Mouse (Mus musculus) erythroid progenitor cell, adult 5-6 weeks (primary cell): Measurements from ENCODE around the gene Prkar2a. TPM values are rescaled to one million over a fixed set of nuclear protein-coding genes. Genes with fewer than 3 reads are reported as not detected.

Experiments
- ATAC-seq: replicated peaks from 2 replicates; pipeline ENCODE4 v1.8.0; 2016; ENCODE audit warnings: moderate number of reproducible peaks, mild to moderate bottlenecking, moderate TSS enrichment, inconsistent platforms; ENCODE audit not compliant: poor library complexity, low FRiP score, severe bottlenecking
- total RNA-seq, 2 experiments: library from RNA; stranded (forward) in 1 of 2; stranded (reverse) in 1 of 2; fragments of 150-400 nt in 1 of 2; fragments of 186-747, 209-891 nt in 1 of 2; gene quantifications; 2 replicates each; pipeline versions ENCODE4 v1.2.3 to v1.2.4; 2015 to 2017; ENCODE audit warnings: low replicate concordance in 2 of 2

Gene Prkar2a
- total RNA-seq, 2 experiments from 2014 or later = 1.4 to 10.9 TPM

DNA sequence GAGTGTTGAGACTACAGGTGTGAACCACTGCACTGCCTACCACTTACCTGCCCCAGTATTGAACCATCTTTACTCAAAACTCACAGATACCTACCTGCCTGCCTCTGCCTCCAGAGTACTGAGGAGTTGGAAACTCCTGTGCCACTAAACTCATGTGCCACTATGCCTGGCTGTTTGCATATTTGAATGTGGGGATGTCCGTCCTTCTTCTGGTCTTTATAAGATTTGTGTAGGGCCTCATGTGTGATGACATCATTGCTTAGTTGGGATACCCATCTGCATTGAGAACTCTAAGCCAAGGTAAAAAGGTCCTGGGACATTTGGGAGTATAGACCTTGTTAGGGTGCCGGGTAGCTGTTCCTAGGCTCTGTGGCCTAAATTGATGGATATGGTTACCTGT is 98.0 kb downstream of the Prkar2a start:
- no peak for ATAC-seq

DNA sequence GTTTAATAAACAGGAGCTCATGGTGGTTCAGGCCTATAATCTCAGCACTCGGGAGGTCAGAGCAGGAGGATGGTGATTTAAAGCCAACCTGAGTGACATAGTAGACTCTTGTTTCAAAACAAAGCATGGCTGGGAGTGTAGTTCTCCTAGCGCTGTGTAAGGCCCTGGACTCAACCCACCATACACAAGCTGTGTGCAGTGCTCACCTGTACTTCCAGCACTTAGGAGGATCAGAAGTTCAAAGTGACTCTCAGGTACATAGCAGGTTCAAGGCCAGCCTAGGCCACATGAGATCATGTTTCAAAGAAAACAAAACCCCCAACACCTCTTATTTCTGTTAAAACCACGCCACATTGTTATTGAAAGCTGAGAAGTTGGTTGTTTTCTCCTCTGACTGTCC is 99.6 kb downstream of the Prkar2a start:
- no peak for ATAC-seq

DNA sequence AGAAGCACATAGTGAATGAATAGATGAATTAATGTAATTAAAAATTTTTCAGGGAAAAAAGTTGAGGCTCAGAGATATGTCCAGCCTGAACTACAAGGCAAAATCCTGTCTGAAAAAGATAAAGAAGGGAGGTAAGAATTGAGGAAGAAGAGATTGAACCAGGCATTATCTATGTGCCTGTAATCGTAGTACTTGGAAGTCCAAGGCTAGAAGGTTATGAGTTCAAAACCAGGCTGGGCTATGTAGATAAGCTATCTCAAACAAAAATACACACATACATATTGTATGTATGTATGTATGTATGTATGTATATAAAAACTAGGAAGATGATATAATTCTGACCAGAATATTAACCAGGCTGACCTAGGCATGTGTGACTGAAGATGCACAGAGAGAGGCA is 103.2 kb downstream of the Prkar2a start:
- ATAC-seq = no peak; the same call in 1 of the 2 replicates

DNA sequence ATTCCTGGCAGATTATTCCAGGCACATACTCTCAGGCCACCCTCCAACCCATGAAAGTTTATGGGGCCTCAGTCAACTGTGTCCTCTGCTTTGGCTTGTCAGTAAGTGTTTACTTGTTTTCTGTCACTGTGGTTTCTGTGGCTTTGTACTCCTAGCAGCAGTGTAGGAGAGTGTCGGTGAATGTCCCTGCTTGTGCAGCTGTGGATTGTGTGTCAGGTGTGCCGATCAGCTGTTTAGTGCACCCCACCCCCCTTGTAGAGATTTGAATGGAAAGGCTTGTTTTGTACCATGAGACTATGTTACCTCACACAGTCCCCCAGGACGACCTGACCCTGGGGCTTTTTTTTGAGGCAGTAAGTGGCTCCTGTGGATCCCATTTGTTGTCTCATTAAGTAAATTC is 103.6 kb downstream of the Prkar2a start:
- no peak for ATAC-seq

DNA sequence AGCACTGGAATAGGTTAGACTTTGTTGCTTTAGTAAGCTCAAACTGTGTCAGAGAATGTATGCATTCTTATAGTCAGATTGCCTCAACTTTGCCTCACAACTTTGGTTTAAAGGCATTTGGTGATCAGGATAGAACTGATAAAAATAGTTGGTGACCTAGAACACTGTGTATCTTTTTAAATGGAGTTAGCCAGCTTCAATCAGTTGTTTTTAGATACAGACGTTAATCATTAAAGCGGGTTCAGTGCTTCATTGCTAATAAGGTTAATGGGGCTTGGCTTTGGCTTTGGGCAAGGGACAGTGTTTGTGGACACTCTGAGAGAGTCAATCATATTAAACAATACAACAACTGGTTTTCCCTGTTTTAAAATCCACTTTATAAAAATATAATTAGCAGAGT is 106.2 kb downstream of the Prkar2a start:
- no peak for ATAC-seq

DNA sequence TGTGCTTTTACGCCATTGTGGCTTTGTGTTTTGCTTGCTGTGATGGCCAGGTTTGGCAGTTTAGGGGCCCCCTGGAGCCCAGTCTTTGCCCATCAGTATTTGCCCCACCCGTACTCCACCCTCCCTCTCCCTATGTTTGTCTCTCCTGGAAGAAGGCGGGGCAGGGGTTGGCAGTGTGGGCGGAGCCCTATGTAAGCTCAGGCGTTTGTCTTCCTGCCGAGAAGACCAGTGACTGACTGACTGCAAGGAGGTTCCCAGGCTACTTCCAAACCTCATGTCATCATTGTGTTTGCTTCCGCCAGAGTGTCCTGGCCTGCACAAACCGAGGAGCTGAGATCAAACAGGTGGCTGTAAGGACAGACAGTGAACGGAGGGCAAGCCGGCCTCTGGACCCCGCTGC is 106.6 kb downstream of the Prkar2a start:
- ATAC-seq = peak; percentile 95

DNA sequence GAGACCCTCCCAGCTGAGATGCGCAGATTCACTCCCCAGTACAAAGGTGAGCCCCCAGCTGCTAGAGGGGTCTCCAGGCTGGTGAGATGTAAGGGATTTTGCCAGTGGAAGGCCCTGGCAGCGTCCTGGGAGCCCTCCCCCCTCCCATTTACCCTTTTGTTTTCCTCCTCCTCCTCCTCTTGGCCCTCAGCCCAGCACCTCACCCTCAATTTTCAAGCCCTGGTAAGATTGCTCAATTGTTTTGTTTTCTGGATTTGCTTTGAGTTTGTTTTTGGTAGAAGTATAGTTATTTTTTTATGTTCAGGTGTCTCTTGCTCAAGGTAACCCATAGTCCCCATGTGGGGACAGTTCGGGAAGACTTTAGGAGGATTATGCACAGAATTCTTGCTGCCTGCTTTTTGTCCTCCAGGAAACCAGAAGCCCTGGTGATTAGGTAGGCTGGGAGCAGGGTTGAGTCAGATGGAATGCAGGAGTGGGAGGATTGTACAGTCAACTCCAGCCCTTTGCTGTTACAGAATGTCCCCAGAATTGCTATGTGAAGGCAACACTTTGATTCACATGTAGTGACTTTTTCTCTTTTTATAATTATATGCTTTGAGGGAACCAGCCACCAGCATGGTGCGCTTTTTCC is 107.4 kb downstream of the Prkar2a start:
- ATAC-seq = no peak

DNA sequence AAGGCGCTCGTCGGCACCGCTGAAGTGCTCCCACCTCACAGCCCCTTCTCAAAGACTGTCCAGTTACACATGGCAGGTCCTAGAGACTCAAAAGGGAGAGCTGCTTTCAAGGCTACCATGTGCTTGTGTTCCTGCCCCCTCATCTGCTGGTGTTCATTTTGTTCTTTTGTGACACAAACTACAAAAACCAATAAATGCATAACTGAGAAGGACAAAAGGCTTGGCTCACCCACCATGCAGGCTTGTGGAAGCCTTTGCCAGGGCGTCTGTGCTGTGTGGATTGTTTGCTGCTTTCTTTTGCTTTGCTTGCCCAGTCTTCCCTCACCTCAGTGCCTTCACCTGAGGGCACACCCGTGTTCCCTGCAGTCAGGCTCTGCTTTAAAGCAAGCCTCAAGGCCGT is 108.4 kb downstream of the Prkar2a start:
- no peak for ATAC-seq

DNA sequence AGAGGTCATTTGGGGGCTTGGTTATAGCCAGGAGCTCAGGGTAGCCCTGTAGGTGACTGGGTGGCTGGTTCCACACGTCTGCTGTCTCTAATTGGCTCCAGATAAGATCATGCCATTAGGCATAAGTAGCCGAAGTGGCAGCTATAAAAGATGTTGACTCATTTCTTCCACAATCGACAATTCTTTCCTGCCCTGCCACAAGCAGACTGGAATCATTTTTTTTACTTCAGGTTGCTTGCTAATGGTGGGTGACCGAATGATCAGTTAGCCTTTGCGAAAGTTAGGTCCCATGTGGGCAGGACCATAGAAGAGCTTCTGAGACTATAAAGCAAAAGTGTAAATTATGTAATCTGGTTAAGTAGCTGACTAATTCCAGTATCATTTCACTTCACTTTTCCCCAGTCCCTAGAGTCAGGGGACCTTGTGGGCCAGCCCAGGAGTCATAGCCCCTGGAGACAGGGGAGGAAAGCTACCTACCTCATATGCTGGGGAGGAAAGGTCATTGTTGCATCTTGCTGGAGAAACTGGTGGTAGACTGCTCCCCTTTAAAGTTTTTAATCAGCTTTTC is 109.5 kb downstream of the Prkar2a start:
- no peak for ATAC-seq

DNA sequence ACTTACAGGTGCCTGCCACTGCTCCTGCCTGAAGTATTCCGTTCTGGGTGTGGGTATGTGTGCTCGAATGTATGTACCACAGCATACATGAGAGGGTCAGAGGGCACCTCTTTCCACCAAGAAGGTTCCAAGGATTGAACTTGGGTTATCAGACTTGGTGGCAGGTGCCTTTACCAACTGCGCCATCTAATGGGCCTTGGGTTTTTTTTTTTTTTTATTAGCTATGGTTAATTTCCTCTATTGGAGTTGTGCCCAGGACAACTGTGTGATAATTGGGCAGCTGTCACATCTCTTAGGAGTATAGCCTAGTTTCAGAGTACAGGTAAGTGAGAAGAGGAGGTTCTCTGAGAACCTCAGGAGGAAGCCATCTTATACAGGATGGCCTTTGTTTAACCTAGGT is 110.5 kb downstream of the Prkar2a start:
- no peak for ATAC-seq

Other genes starting within 250 kb of the Prkar2a start
- gene Ccdc71, start 228.8 kb upstream of the Prkar2a start, total RNA-seq (2015; ENCODE audit: low replicate concordance) = 3.4 and 23.4 TPM in 2 replicates
- gene Ccdc71, start 228.8 kb upstream of the Prkar2a start, total RNA-seq (2017; ENCODE audit: low replicate concordance) = 9.5 and 14.6 TPM in 2 replicates
- gene Klhdc8b, start 227.7 kb upstream of the Prkar2a start, total RNA-seq (2015; ENCODE audit: low replicate concordance) = 2.5 and 2.9 TPM in 2 replicates
- gene Klhdc8b, start 227.7 kb upstream of the Prkar2a start, total RNA-seq (2017; ENCODE audit: low replicate concordance) = 5.4 TPM in 1 of 2 replicates, not detected in the other
- not detected in 2 replicates for gene Lamb2, start 209.6 kb upstream of the Prkar2a start, total RNA-seq (2015; ENCODE audit: low replicate concordance)
- gene Lamb2, start 209.6 kb upstream of the Prkar2a start, total RNA-seq (2017; ENCODE audit: low replicate concordance) = not detected in 2 replicates
- gene Usp19, start 198.7 kb upstream of the Prkar2a start, total RNA-seq (2015; ENCODE audit: low replicate concordance) = 52.6 and 63.7 TPM in 2 replicates
- 54.7 and 58.7 TPM in 2 replicates for gene Usp19, start 198.7 kb upstream of the Prkar2a start, total RNA-seq (2017; ENCODE audit: low replicate concordance)
- gene Qars, start 181.6 kb upstream of the Prkar2a start, total RNA-seq (2015; ENCODE audit: low replicate concordance) = 67.5 and 85.1 TPM in 2 replicates
- 78.3 and 79.2 TPM in 2 replicates for gene Qars, start 181.6 kb upstream of the Prkar2a start, total RNA-seq (2017; ENCODE audit: low replicate concordance)
- 92.6 and 141 TPM in 2 replicates for gene Qrich1, start 172.5 kb upstream of the Prkar2a start, total RNA-seq (2015; ENCODE audit: low replicate concordance)
- 117 and 139 TPM in 2 replicates for gene Qrich1, start 172.5 kb upstream of the Prkar2a start, total RNA-seq (2017; ENCODE audit: low replicate concordance)
- gene Impdh2, start 129.0 kb upstream of the Prkar2a start, total RNA-seq (2015; ENCODE audit: low replicate concordance) = 28.8 and 75.0 TPM in 2 replicates
- gene Impdh2, start 129.0 kb upstream of the Prkar2a start, total RNA-seq (2017; ENCODE audit: low replicate concordance) = 37.1 and 46.5 TPM in 2 replicates
- gene Ndufaf3, start 121.9 kb upstream of the Prkar2a start, total RNA-seq (2015; ENCODE audit: low replicate concordance) = 16.3 and 22.0 TPM in 2 replicates
- gene Ndufaf3, start 121.9 kb upstream of the Prkar2a start, total RNA-seq (2017; ENCODE audit: low replicate concordance) = 1.4 and 37.6 TPM in 2 replicates
- 47.8 and 48.7 TPM in 2 replicates for gene Dalrd3, start 119.4 kb upstream of the Prkar2a start, total RNA-seq (2015; ENCODE audit: low replicate concordance)
- 18.7 and 23.7 TPM in 2 replicates for gene Dalrd3, start 119.4 kb upstream of the Prkar2a start, total RNA-seq (2017; ENCODE audit: low replicate concordance)
- 2.9 and 6.8 TPM in 2 replicates for gene Wdr6, start 110.6 kb upstream of the Prkar2a start, total RNA-seq (2015; ENCODE audit: low replicate concordance)
- gene Wdr6, start 110.6 kb upstream of the Prkar2a start, total RNA-seq (2017; ENCODE audit: low replicate concordance) = 1.4 and 3.7 TPM in 2 replicates
- not detected in 2 replicates for gene P4htm, start 91.6 kb upstream of the Prkar2a start, total RNA-seq (2015; ENCODE audit: low replicate concordance)
- not detected in 2 replicates for gene P4htm, start 91.6 kb upstream of the Prkar2a start, total RNA-seq (2017; ENCODE audit: low replicate concordance)
- gene Arih2, start 39.9 kb upstream of the Prkar2a start, total RNA-seq (2015; ENCODE audit: low replicate concordance) = 36.0 and 49.4 TPM in 2 replicates
- gene Arih2, start 39.9 kb upstream of the Prkar2a start, total RNA-seq (2017; ENCODE audit: low replicate concordance) = 77.1 and 79.9 TPM in 2 replicates
- gene Slc25a20, start 27.2 kb upstream of the Prkar2a start, total RNA-seq (2015; ENCODE audit: low replicate concordance) = 4.2 TPM in 1 of 2 replicates, not detected in the other
- 2.0 and 6.9 TPM in 2 replicates for gene Slc25a20, start 27.2 kb upstream of the Prkar2a start, total RNA-seq (2017; ENCODE audit: low replicate concordance)
- 16.2 and 32.7 TPM in 2 replicates for gene Ip6k2, start 94.5 kb downstream of the Prkar2a start, total RNA-seq (2015; ENCODE audit: low replicate concordance)
- 32.5 and 80.9 TPM in 2 replicates for gene Ip6k2, start 94.5 kb downstream of the Prkar2a start, total RNA-seq (2017; ENCODE audit: low replicate concordance)
- 2.9 and 6.1 TPM in 2 replicates for gene Nckipsd, start 119.1 kb downstream of the Prkar2a start, total RNA-seq (2015; ENCODE audit: low replicate concordance)
- 9.8 and 20.6 TPM in 2 replicates for gene Nckipsd, start 119.1 kb downstream of the Prkar2a start, total RNA-seq (2017; ENCODE audit: low replicate concordance)
- gene Celsr3, start 137.0 kb downstream of the Prkar2a start, total RNA-seq (2015; ENCODE audit: low replicate concordance) = 2.9 and 4.3 TPM in 2 replicates
- 0.51 and 0.61 TPM in 2 replicates for gene Celsr3, start 137.0 kb downstream of the Prkar2a start, total RNA-seq (2017; ENCODE audit: low replicate concordance)
- not detected in 2 replicates for gene Slc26a6, start 164.0 kb downstream of the Prkar2a start, total RNA-seq (2015; ENCODE audit: low replicate concordance)
- not detected in 2 replicates for gene Slc26a6, start 164.0 kb downstream of the Prkar2a start, total RNA-seq (2017; ENCODE audit: low replicate concordance)
- gene Tmem89, start 225.3 kb downstream of the Prkar2a start, total RNA-seq (2015; ENCODE audit: low replicate concordance) = not detected in 2 replicates
- not detected in 2 replicates for gene Tmem89, start 225.3 kb downstream of the Prkar2a start, total RNA-seq (2017; ENCODE audit: low replicate concordance)
- gene Uqcrc1, start 247.3 kb downstream of the Prkar2a start, total RNA-seq (2015; ENCODE audit: low replicate concordance) = 65.8 and 68.8 TPM in 2 replicates
- 100 and 108 TPM in 2 replicates for gene Uqcrc1, start 247.3 kb downstream of the Prkar2a start, total RNA-seq (2017; ENCODE audit: low replicate concordance)